Mouse (Mus musculus) midbrain, embryonic 13.5 days (tissue): Measurements from ENCODE around the gene Rrp36. TPM values are rescaled to one million over a fixed set of nuclear protein-coding genes. Genes with fewer than 3 reads are reported as not detected.

ENCODE experiments used
- ATAC-seq: fragments of 200-750 bp; cut with Nextera tagmentation; 2 replicates; pipeline ENCODE4 v1.8.0; 2017; ENCODE audit warnings: mild to moderate bottlenecking, moderate TSS enrichment, moderate library complexity
- H3K27ac ChIP-seq: fragments of 300-500 bp; sonication (generic); 2 replicates; pipeline ENCODE4 v1.5.1; 2015; ENCODE audit warnings: inconsistent platforms, mild to moderate bottlenecking, moderate library complexity
- H3K27me3 ChIP-seq: fragments of 300-500 bp; sonication (generic); 2 replicates; pipeline ENCODE4 v1.6.1; 2015; ENCODE audit warnings: mild to moderate bottlenecking, inconsistent platforms
- H3K36me3 ChIP-seq: fragments of 300-500 bp; sonication (generic); 2 replicates; pipeline ENCODE4 v1.6.1; 2015; ENCODE audit warnings: mild to moderate bottlenecking, inconsistent platforms
- H3K4me1 ChIP-seq: fragments of 300-500 bp; sonication (generic); replicated peaks from 2 replicates; pipeline ENCODE4 v1.6.1; 2015; ENCODE audit warnings: inconsistent platforms
- H3K4me2 ChIP-seq: fragments of 300-500 bp; sonication (generic); replicated peaks from 2 replicates; pipeline ENCODE4 v1.6.1; 2015; ENCODE audit warnings: moderate library complexity, mild to moderate bottlenecking, inconsistent platforms
- H3K4me3 ChIP-seq: fragments of 300-500 bp; sonication (generic); replicated peaks from 2 replicates; pipeline ENCODE4 v1.5.1; 2015; ENCODE audit warnings: mild to moderate bottlenecking, inconsistent platforms
- H3K9ac ChIP-seq: fragments of 300-500 bp; sonication (generic); replicated peaks from 2 replicates; pipeline ENCODE4 v1.6.1; 2015; ENCODE audit warnings: mild to moderate bottlenecking, inconsistent platforms
- H3K9me3 ChIP-seq: fragments of 300-500 bp; sonication (generic); 2 replicates; pipeline ENCODE4 v1.6.1; 2016; ENCODE audit warnings: mild to moderate bottlenecking, inconsistent platforms
- WGBS: fragments of 180-500 bp; shearing (Covaris S2); methylation state at CpG from one replicate; pipeline ENCODE4 v1.1.7; 2015; 5-methylcytosine and 5-hydroxymethylcytosine counted together
- polyA plus RNA-seq: library from polyadenylated mRNA; unstranded; fragments of >200 nt; fragmentation: Nextera tagmentation; extraction: Ambion mirVana; gene quantifications from 2 replicates; pipeline ENCODE4 v1.2.1, GENCODE M21; 2015

Rrp36 gene
- polyA plus RNA-seq, 1 experiment from 2014 or later, result 48.1 TPM

GRCm38 (mm10) chr17:46644152-46644805 lies 29.9 kb downstream of the Rrp36 start:
- no peaks in the 10 kb centered on the region for H3K27me3 ChIP-seq
- WGBS, result 90% methylated on average over 12 of the region's 12 CpGs
- peak overlapping the region; percentile 81 for H3K9ac ChIP-seq
- H3K36me3 ChIP-seq, result peaks cover 45% of the 10 kb centered on the region
- ATAC-seq, result no peak
- H3K4me3 ChIP-seq, result peak overlapping the region; percentile 72
- H3K9me3 ChIP-seq, result no peaks in the 10 kb centered on the region
- H3K4me2 ChIP-seq, result peak overlapping the region; percentile 89
- H3K4me1 ChIP-seq, result peaks cover 29% of the 10 kb centered on the region
- no peak overlapping the region for H3K27ac ChIP-seq

DNA sequence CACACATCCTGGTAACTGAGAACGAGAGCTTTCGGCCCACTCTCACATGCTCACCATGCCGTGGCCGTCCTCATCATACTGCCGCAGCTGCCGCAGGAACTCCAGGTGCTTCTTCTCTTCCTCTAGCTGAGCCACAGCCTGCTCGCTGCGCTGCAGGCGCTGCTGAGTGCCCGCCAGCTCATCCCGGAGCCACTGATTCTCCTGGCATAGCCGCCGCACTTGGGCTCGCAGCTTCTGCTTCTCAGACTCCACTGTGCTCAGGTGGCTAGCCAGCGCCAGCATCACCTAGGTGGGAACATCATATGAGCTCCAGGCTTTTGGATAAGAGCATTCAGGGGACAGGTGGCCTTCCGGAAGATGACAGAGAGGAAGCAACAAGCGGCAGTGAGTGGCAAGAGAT lies 32.1 kb downstream of the Rrp36 start:
- Histone ChIP-seq H3K4me1 (peaks cover 26% of the 10 kb centered on the region), H3K27ac (no peak overlapping the region), H3K9me3 (no peaks in the 10 kb centered on the region), H3K27me3 (no peaks in the 10 kb centered on the region), H3K4me2 (no peak overlapping the region), H3K4me3 (no peak overlapping the region), H3K9ac (no peak overlapping the region), H3K36me3 (peaks cover 47% of the 10 kb centered on the region)
- 92% methylated on average over 17 of the region's 17 CpGs for WGBS
- ATAC-seq, result no peak

GRCm38 (mm10) chr17:46639929-46640328 lies 34.2 kb downstream of the Rrp36 start:
- Histone ChIP-seq H3K4me3 (no peak overlapping the region), H3K36me3 (peaks cover 63% of the 10 kb centered on the region), H3K4me1 (peaks cover 19% of the 10 kb centered on the region), H3K27me3 (no peaks in the 10 kb centered on the region), H3K4me2 (no peak overlapping the region), H3K9me3 (no peaks in the 10 kb centered on the region), H3K27ac (no peak overlapping the region), H3K9ac (no peak overlapping the region)
- 76% methylated on average over 9 of the region's 9 CpGs for WGBS
- no peak for ATAC-seq

DNA sequence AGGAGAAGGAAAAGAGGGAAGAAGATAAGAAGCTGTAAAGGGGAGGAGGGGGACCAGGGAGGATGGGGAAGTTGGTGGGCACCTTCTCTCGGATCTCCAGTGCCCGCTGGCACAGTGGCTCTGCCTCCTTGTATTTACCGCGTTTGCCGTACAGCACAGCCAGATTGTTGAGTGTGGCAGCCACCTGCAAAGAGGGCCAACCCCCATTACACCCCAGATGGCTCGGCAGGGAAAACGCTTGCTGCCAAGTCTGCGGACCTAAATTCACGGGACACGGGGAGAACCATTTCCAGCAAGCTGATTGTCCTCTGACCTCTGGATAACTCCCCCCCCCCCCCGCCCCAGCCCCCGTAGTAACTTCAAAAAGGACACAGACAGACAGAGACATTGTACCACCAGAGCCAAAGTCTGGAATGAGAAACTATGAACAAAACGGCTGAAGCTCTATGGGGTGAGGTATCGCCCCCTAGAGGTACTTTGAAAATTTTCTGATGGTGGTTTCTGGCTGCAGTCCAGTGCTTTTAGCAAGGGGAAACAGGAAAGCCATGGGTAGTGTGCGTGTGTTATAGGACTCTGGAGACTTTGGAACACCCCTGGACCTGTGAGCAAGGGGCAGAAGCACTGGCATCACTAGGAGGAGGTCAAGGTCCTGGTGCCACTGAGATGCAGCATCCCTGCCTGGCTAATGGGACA lies 37.2 kb downstream of the Rrp36 start:
- Histone ChIP-seq H3K27me3 (no peaks in the 10 kb centered on the region), H3K4me3 (no peak overlapping the region), H3K36me3 (peaks cover 78% of the 10 kb centered on the region), H3K9me3 (no peaks in the 10 kb centered on the region), H3K9ac (0 out of 2 replicates have a peak overlapping the region, but pooled peaks have one; percentile 11), H3K4me1 (peaks cover 5% of the 10 kb centered on the region; the same call in 1 of the 2 replicates), H3K4me2 (no peak overlapping the region), H3K27ac (no peak overlapping the region)
- WGBS, result 23% methylated on average over 15 of the region's 15 CpGs
- ATAC-seq, result peak; percentile 53

DNA sequence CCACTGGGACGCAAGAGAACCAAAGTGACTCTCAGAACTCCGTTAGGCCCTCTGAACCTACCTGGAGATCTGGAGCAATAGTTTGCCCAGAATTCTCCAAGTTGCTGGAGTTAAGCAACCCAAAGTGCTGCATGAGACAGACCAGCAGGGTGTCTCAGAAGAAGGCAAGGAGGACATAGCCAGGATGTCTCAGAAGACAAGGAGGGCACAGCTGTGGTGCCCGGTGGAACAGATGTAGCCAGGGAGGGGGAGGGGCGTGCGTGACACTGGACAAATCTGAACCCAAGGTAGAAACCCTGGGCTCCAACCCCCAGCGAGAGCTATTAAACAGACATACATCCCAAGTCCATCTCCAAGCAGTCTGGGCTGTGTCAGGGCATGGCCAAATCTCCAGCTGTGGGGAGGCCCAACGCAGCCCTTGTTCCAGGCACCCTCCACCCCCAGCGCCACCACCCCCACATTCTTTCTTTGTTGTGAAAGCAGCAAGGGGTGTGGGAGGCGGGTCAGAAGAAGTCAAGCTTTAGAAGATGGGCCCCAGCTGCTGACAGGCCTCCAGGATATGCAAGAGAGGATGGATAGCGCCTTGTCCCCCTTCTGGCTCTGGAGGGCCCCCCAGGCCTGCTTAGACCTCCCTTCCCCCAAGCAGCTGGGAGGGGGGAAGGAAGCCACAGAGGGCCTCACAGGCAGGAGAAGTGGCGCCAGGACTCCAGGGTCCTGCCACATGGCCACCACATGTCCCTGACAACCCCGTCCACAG lies 44.3 kb downstream of the Rrp36 start:
- Histone ChIP-seq H3K4me3 (peak overlapping the region; percentile 98), H3K36me3 (peaks cover 41% of the 10 kb centered on the region), H3K4me2 (peak overlapping the region; percentile 82), H3K9me3 (no peaks in the 10 kb centered on the region), H3K9ac (peak overlapping the region; percentile 98; the same call in 1 of the 2 replicates), H3K27me3 (no peaks in the 10 kb centered on the region), H3K4me1 (peaks cover 44% of the 10 kb centered on the region), H3K27ac (peak overlapping the region; percentile 91)
- ATAC-seq, result peak; percentile 73
- WGBS, result 10% methylated on average over 12 of the region's 12 CpGs

GRCm38 (mm10) chr17:46628791-46629684 lies 45.1 kb downstream of the Rrp36 start, which contains the start of gene Ptk7:
Ptk7 (minus strand) TSS chr17:46629504.
- Histone ChIP-seq H3K4me2 (peak within 1 kb of the TSS; percentile 82), H3K4me1 (peaks cover 52% of the 10 kb centered on the region), H3K9ac (peak within 1 kb of the TSS; percentile 98), H3K4me3 (peak within 1 kb of the TSS; percentile 98), H3K27ac (peak within 1 kb of the TSS; percentile 91), H3K36me3 (peaks cover 37% of the 10 kb centered on the region), H3K27me3 (no peaks in the 10 kb centered on the region), H3K9me3 (no peaks in the 10 kb centered on the region)
- WGBS, result 1% methylated on average over 78 of the region's 90 CpGs
- ATAC-seq, result peak; percentile 86

GRCm38 (mm10) chr17:46628471-46628790 lies 45.7 kb downstream of the Rrp36 start:
- peaks cover 58% of the 10 kb centered on the region for H3K4me1 ChIP-seq
- peak overlapping the region; percentile 98 for H3K9ac ChIP-seq

GRCm38 (mm10) chr17:46627409-46627808 lies 46.7 kb downstream of the Rrp36 start:
- H3K4me3 ChIP-seq, result peak overlapping the region; percentile 98
- H3K27ac ChIP-seq, result no peak overlapping the region
- peaks cover 21% of the 10 kb centered on the region for H3K36me3 ChIP-seq
- no peak for ATAC-seq
- H3K4me2 ChIP-seq, result peak overlapping the region; percentile 82
- H3K4me1 ChIP-seq, result peaks cover 66% of the 10 kb centered on the region
- H3K27me3 ChIP-seq, result no peaks in the 10 kb centered on the region
- WGBS, result 69% methylated on average over 6 of the region's 6 CpGs
- H3K9ac ChIP-seq, result peak overlapping the region; percentile 98
- no peaks in the 10 kb centered on the region for H3K9me3 ChIP-seq

More at GRCm38 (mm10) chr17:46628471-46628790, 45.7 kb downstream of the Rrp36 start:
- H3K4me3 ChIP-seq, result peak overlapping the region; percentile 98
- peak overlapping the region; percentile 82 for H3K4me2 ChIP-seq
- peak; percentile 12 for ATAC-seq
- under 1% methylated on average over 13 of the region's 13 CpGs for WGBS
- no peaks in the 10 kb centered on the region for H3K9me3 ChIP-seq
- peak overlapping the region; percentile 91 for H3K27ac ChIP-seq
- H3K27me3 ChIP-seq, result no peaks in the 10 kb centered on the region
- peaks cover 31% of the 10 kb centered on the region for H3K36me3 ChIP-seq

GRCm38 (mm10) chr17:46624598-46624997 lies 49.6 kb downstream of the Rrp36 start:
- H3K4me3 ChIP-seq, result no peak overlapping the region
- 0 out of 2 replicates have a peak overlapping the region, but pooled peaks have one; percentile 20 for H3K27ac ChIP-seq
- no peaks in the 10 kb centered on the region for H3K27me3 ChIP-seq
- WGBS, result 81% methylated on average over 12 of the region's 12 CpGs
- H3K4me1 ChIP-seq, result peaks cover 72% of the 10 kb centered on the region
- H3K4me2 ChIP-seq, result peak overlapping the region; percentile 4; the same call in 1 of the 2 replicates
- ATAC-seq, result no peak
- peak overlapping the region; percentile 34; the same call in 1 of the 2 replicates for H3K9ac ChIP-seq
- H3K9me3 ChIP-seq, result no peaks in the 10 kb centered on the region
- no peaks in the 10 kb centered on the region for H3K36me3 ChIP-seq

GRCm38 (mm10) chr17:46623819-46624557 lies 50.2 kb downstream of the Rrp36 start:
- Histone ChIP-seq H3K36me3 (no peaks in the 10 kb centered on the region), H3K9ac (peak overlapping the region; percentile 34; the same call in 1 of the 2 replicates), H3K9me3 (no peaks in the 10 kb centered on the region), H3K4me1 (peaks cover 78% of the 10 kb centered on the region), H3K4me2 (peak overlapping the region; percentile 4; the same call in 1 of the 2 replicates), H3K27ac (0 out of 2 replicates have a peak overlapping the region, but pooled peaks have one; percentile 20), H3K27me3 (no peaks in the 10 kb centered on the region), H3K4me3 (no peak overlapping the region)
- 31% methylated on average over 10 of the region's 10 CpGs for WGBS
- ATAC-seq, result no peak
